Mouse (Mus musculus) bone marrow, adult 2 months (tissue): ENCODE measurements around the gene Bpifb3.

Experiments
- CTCF ChIP-seq: fragments of 200-500 bp; IDR thresholded peaks from 2 replicates; pipeline ENCODE4 v1.5.1; 2011; ENCODE audit warnings: low read length, control low read depth; ENCODE audit not compliant: control insufficient read depth, insufficient read depth
- POLR2A ChIP-seq: fragments of 200-500 bp; IDR thresholded peaks from 2 replicates; pipeline ENCODE4 v1.6.1; 2011; ENCODE audit warnings: low read depth, mild to moderate bottlenecking, control low read depth, low read length, borderline replicate concordance; ENCODE audit not compliant: control insufficient read depth

DNA sequence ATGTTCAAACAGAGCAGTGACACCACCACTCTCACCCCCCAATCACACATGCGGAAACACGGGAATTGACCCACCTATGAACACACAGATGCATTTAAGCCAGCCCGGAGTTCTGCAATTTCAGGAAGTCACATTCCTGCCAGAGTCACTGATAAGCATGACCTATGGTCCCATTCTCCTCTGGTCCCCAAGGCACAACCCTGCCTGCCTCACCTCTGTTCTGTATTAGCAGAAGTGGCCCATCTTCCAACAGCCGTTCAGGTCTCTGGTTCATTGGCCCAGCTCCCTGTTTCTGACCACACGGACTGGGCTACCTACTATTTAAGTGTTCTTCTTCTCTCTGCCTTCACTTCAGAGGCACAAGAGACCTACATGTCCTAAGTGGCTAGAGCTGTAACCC, 56.6 kb downstream of the Bpifb3 start, which contains the start of gene Bpifa6:
- TF ChIP-seq CTCF (no peak), POLR2A (no peak)
